Mouse (Mus musculus) thymus, adult 2 months (tissue): ENCODE measurements at regions not wholly inside any gene's neighbourhood (a gene's known extent, or its start where the extent isn't known, plus 50 kb on each side); places are given as distances from the start of the nearest gene placed in this dataset.

Source experiments
- CTCF ChIP-seq: fragments of 200-500 bp; IDR thresholded peaks from 2 replicates; pipeline ENCODE4 v1.5.1; 2012; ENCODE audit warnings: mild to moderate bottlenecking, control low read depth, low read length, moderate library complexity, borderline replicate concordance; ENCODE audit not compliant: control insufficient read depth, poor library complexity, insufficient read depth; ENCODE audit errors: extremely low read depth
- POLR2A ChIP-seq: fragments of 200-500 bp; IDR thresholded peaks from 2 replicates; pipeline ENCODE4 v1.6.1; 2012; ENCODE audit warnings: mild to moderate bottlenecking, low read length, control low read depth, moderate library complexity; ENCODE audit not compliant: control insufficient read depth, poor library complexity, insufficient read depth; ENCODE audit errors: extremely low read depth

DNA sequence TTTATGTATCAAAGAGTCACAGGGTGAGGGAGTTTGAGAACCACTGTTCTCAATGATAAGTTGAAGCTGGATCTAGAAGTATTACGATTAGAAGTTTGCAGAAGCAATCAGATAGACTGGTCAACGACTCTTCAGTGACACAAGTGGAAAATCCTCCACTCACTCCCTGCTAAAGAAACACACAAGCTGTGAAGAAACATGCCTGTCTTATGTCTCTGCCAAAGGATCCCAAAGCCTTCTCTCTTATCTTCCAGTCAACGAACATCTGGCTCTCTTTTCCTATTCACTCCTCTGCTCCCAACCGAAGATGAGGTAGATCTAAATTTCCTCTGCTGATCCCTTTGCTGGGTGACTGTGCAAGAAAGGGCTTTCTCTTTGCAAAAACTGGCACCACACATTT, 62.6 kb downstream of the 4933412E24Rik start:
- TF ChIP-seq POLR2A (no peak), CTCF (no peak)
